Mouse (Mus musculus) spleen, adult 2 months (tissue): ENCODE measurements around the gene Dnase1.

ENCODE experiments used
- CTCF ChIP-seq: fragments of 200-500 bp; IDR thresholded peaks from 2 replicates; pipeline ENCODE4 v1.5.1; 2011; ENCODE audit warnings: mild to moderate bottlenecking, inconsistent platforms; ENCODE audit not compliant: insufficient read depth, insufficient read length, insufficient replicate concordance; ENCODE audit errors: extremely low read depth
- POLR2A ChIP-seq: fragments of 200-500 bp; IDR thresholded peaks from 2 replicates; pipeline ENCODE4 v1.6.1; 2011; ENCODE audit warnings: low read depth, low read length, inconsistent platforms

GRCm38 (mm10) chr16:4044093-4044492 lies 7.4 kb downstream of the Dnase1 start:
- no peak for TF ChIP-seq POLR2A
- TF ChIP-seq CTCF, result no peak
